Mouse (Mus musculus): ENCODE measurements around the gene Rbpjl. TPM values are rescaled to one million over a fixed set of nuclear protein-coding genes. Genes with fewer than 3 reads are reported as not detected.

Rbpjl gene
- polyA plus RNA-seq, 1 experiment from 2014 or later = 0.46 TPM

DNA sequence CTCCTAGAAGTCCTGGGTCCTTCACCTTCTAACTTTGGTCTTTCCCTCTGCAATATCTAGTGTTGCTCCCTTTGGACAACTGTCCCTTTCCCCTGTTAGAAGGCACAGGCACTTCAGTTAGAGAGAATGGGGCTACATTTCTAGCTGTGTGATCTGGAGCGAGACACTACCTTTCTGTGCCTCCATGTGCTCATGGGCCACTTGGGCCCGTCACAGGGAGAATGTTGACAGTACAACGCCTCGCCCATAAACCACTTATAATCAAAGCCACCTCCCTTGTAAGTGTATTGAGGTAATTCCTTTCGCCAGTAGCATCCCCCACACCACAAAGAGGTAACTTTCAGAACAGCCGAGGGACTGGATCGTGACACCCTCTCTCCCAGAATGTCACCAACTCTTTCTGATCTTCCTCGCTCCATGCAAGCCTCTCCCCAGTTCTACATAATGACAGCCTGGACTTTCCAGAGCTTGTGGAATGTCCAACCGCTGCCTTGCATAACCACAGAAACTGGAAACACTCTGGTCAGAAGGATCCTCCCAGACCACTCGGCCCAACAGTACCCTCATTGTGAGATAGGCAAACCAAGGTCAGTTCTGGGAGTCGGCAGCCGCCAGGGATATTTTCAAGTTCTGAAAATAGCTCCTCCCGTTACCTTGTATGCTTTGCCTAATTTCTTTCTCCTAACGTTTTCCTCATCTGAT, 46.6 kb downstream of the Rbpjl start:
- ATAC-seq (ENCODE audit: insufficient number of reproducible peaks, insufficient read depth, low FRiP score, low TSS enrichment) = no peak
- WGBS = 80% methylated on average over 14 of the region's 14 CpGs
- H3K27ac ChIP-seq = no peak overlapping the region

DNA sequence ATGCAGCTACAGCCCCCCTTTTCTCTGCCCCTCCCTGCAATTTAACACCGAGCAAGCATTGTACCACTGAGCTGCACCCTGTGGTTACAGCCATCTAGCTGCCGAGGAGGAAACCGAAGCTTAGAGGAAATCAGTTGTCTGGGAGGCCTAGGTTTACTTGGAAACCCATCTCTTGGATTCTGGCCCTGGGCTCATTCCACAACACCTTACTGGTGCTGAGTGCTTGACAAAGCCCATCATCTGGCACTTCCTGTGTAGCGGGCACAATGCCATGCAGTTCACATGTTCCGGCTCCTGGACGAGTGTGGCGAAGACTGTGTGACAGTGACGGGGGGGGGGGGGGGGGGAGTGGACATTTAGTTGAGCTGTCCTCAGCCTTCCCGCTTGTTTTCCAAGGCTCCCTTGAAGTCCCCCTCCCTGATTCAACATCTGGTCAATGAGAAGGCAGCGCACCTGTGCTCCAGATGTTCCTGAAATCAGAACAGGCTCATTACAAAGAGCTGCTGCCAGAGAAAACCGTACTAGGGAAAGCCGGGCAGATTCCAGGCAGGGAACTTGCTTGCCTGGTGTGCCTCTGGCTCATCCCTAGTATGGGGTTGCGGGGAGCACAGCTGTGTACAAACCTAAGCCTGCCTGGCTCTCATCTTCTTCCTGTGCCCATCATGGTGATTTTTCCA, 49.2 kb downstream of the Rbpjl start:
- Histone ChIP-seq H3K36me3 (no peaks in the 10 kb centered on the region), H3K4me2 (replicated peaks) (peak overlapping the region; percentile 13; the same call in 1 of the 2 replicates), H3K9me3 (no peaks in the 10 kb centered on the region), H3K4me1 (peaks cover 31% of the 10 kb centered on the region), H3K4me3 (no peak overlapping the region), H3K9ac (no peak overlapping the region), H3K27ac (0 out of 2 replicates have a peak overlapping the region, but pooled peaks have one; percentile 54), H3K27me3 (no peaks in the 10 kb centered on the region)
- ATAC-seq (ENCODE audit: insufficient number of reproducible peaks, insufficient read depth, low FRiP score, low TSS enrichment) = no peak
- WGBS = 27% methylated on average over 13 of the region's 13 CpGs

More for the DNA sequence above, 46.6 kb downstream of the Rbpjl start:
- Histone ChIP-seq H3K4me1 (peaks cover 17% of the 10 kb centered on the region), H3K27me3 (no peaks in the 10 kb centered on the region), H3K9ac (no peak overlapping the region), H3K4me2 (replicated peaks) (no peak overlapping the region), H3K4me3 (no peak overlapping the region), H3K36me3 (no peaks in the 10 kb centered on the region), H3K9me3 (no peaks in the 10 kb centered on the region)

DNA sequence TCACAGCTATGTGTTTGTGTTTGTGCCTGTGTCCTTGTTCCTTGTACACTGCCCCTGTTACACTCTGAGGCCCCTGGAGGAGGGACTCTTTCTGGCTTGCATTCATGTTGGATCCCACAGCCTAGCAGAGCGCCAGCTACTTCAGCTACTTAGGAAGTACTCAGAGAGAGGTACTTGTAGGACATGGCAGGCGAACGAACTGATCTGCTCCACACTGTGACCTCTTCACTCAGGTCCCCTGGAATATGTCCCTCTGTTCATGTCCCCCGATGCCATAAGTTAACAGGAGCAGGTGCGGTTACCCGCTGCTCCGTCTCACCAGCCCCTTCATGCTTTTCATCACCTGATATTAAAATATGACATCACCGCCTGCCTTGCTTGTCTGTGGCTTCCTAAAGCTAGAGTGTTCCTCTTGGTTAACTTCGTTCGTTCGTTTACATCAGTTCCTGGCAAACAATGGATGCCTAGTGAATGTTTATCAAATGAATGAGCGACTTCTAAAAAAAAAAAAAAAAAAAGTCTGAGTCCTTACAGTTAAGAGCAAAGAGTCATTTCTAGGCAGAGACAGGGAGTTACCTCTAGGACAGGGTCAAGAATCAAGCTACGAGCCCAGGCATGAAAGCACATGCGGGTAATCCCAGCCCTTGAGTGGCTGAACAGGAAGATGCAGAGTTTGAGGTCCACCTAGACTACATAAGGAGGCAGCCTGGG, 50.3 kb downstream of the Rbpjl start:
- Histone ChIP-seq H3K4me3 (no peak overlapping the region), H3K9me3 (no peaks in the 10 kb centered on the region), H3K36me3 (no peaks in the 10 kb centered on the region), H3K9ac (no peak overlapping the region), H3K27ac (0 out of 2 replicates have a peak overlapping the region, but pooled peaks have one; percentile 54), H3K4me2 (replicated peaks) (no peak overlapping the region), H3K4me1 (peaks cover 31% of the 10 kb centered on the region), H3K27me3 (no peaks in the 10 kb centered on the region)
- no peak for ATAC-seq (ENCODE audit: insufficient number of reproducible peaks, insufficient read depth, low FRiP score, low TSS enrichment)
- 81% methylated on average over 14 of the region's 14 CpGs for WGBS

DNA sequence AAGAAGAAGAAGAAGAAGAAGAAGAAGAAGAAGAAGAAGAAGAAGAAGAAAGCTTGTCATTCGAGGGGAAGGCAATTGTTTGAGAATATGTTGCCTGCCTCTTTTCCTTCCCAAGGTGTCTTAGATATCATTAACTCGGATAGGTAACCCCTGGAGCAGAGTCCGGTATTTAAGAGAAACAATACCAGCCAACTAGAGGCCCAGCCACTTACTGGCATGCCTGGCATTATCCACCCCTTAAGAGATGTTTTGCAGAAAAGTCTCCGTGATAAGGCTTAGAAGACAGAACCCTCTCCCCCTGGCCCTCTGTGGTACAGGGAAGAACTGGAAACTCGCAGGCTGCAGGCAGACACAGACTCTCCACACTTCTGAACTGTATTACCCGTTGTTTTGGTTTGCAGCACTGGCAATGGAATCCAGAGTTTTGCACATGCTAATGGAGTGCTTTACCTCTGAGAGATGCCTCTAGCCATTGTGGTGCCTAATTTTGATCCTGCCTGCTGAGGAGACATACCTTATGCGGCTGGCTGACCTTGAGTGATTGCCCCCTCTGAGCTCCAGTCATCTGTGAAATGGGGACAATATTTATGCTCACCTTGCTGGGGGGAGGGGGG, 51.1 kb downstream of the Rbpjl start:
- ATAC-seq (ENCODE audit: insufficient number of reproducible peaks, insufficient read depth, low FRiP score, low TSS enrichment) = no peak

DNA sequence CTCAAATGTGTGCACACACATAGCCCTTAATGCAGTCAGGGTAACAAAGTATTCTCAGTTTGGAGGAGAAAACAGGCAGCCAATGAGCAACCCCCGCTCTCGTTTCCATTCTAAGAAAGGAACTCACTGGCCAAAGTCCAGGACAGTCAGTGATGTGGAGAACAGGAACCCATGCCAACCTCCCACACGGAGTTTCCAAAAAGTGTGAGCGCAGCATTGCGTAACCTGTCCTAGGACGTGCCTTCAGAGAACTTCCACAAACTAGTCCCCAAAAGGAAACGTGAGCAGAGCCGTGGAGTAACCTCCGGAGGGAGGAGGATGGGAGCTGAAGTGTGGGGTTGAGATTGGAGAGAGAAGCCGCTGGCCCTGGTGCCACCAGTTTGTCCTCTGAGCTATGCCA, 51.9 kb downstream of the Rbpjl start:
- ATAC-seq (ENCODE audit: insufficient number of reproducible peaks, insufficient read depth, low FRiP score, low TSS enrichment) = no peak
- Histone ChIP-seq H3K4me1 (peaks cover 31% of the 10 kb centered on the region), H3K9me3 (no peaks in the 10 kb centered on the region), H3K27ac (no peak overlapping the region), H3K36me3 (no peaks in the 10 kb centered on the region), H3K4me2 (replicated peaks) (no peak overlapping the region), H3K9ac (no peak overlapping the region), H3K4me3 (no peak overlapping the region), H3K27me3 (no peaks in the 10 kb centered on the region)
- WGBS = 78% methylated on average over 10 of the region's 10 CpGs

More for the DNA sequence above, 51.1 kb downstream of the Rbpjl start:
- H3K4me2 ChIP-seq (replicated peaks) = no peak overlapping the region
- 68% methylated on average over 7 of the region's 7 CpGs for WGBS
- no peaks in the 10 kb centered on the region for H3K27me3 ChIP-seq
- H3K36me3 ChIP-seq = no peaks in the 10 kb centered on the region
- no peaks in the 10 kb centered on the region for H3K9me3 ChIP-seq
- no peak overlapping the region for H3K27ac ChIP-seq
- H3K4me1 ChIP-seq = peaks cover 31% of the 10 kb centered on the region
- H3K9ac ChIP-seq = no peak overlapping the region
- H3K4me3 ChIP-seq = no peak overlapping the region

DNA sequence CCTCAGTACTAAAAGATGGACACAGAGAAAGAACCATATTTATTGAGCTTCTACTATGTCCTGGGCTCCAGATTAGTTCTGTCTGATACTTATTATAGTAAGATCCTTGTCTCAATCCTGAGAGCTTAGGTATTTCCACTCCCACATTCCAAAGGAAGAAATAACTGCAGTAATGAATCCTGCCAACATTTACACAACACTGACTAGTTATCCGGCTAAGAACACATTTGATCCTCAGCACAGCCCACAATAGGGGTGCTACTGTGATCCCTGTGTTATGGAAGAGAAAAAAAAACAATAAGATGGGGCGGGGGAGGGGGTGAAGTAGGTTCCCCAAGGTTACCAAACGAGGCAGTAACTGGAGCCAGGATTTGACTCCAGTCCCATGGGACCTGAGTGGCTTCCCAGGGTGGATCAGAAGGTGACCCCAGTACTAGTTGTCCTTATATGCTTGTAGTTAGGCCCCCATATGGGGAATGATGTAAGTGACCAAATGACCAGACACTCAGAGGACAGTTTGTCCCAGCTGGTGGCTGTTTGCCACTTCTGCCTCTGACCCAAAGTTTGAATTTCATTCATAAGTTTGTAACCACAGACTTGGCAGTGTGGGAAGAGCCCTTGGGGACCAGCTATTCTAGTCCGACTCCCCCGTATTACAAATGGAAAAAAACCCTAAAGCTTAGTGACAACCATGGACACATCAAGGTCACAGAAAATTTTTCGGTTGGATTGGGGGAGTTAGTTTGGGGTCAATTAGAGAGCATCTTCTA, 52.7 kb downstream of the Rbpjl start:
- H3K9me3 ChIP-seq = no peaks in the 10 kb centered on the region
- H3K27me3 ChIP-seq = no peaks in the 10 kb centered on the region
- no peak overlapping the region for H3K4me2 ChIP-seq (replicated peaks)
- no peak overlapping the region for H3K9ac ChIP-seq
- H3K4me3 ChIP-seq = no peak overlapping the region
- no peak for ATAC-seq (ENCODE audit: insufficient number of reproducible peaks, insufficient read depth, low FRiP score, low TSS enrichment)
- peaks cover 31% of the 10 kb centered on the region for H3K4me1 ChIP-seq
- H3K27ac ChIP-seq = no peak overlapping the region
- no peaks in the 10 kb centered on the region for H3K36me3 ChIP-seq
- WGBS = 62% methylated on average over 6 of the region's 6 CpGs

DNA sequence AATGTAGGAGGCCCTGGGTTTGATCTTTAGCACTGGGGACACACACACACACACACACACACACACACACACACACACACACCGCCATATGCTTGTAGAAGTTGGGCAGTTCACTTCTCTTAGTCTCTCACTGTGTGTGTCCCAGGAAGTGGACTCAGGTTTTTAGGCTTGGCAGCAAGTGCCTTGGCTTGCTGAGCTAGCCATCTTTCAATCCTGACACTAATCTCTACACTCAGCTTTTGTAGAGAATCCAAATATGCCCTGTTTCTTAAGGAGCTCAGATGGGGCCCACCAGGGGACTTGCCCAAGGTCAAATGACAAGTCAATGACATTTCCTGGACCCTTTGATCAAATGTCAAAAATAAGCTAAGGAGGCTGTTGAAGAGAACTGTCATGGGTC, 53.5 kb downstream of the Rbpjl start:
- Histone ChIP-seq H3K9ac (no peak overlapping the region), H3K4me2 (replicated peaks) (no peak overlapping the region), H3K27ac (no peak overlapping the region), H3K36me3 (no peaks in the 10 kb centered on the region), H3K9me3 (no peaks in the 10 kb centered on the region), H3K27me3 (no peaks in the 10 kb centered on the region), H3K4me1 (peaks cover 33% of the 10 kb centered on the region), H3K4me3 (no peak overlapping the region)
- 76% methylated on average over 1 of the region's 1 CpGs for WGBS
- ATAC-seq (ENCODE audit: insufficient number of reproducible peaks, insufficient read depth, low FRiP score, low TSS enrichment) = no peak

DNA sequence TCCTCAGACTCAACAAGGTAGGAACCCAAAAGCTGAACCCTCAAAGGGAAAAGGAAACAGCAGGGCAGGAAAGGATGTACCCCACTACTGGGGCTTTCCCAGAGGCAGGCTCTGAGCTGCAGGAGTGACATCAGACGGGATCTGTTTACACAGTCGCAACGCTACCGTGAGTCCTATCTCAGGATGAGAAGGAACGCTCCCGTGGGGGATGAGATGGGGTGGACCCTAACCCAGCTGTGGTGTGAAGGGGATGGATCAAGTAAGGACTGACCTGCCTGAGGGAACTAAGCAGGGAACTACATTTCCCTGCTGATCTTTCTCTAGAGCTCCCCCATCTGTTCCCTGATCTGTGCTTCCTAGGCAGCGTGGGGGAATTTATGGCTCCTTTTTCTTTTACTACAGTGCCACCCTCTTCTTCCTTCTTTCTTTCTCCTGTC, 53.9 kb downstream of the Rbpjl start, which contains the start of gene Sys1:
TSS of gene Sys1 (plus strand) at position 101 of the 437 bp plus-strand sequence.
- peak within 1 kb of the TSS; percentile 14; the same call in 1 of the 2 replicates for H3K4me3 ChIP-seq
- no peaks in the 10 kb centered on the region for H3K36me3 ChIP-seq
- WGBS = 3% methylated on average over 7 of the region's 7 CpGs
- peaks cover 33% of the 10 kb centered on the region for H3K4me1 ChIP-seq
- 0 out of 2 replicates have a peak within 1 kb of the TSS, but pooled peaks have one; percentile 31 for H3K27ac ChIP-seq
- peak within 1 kb of the TSS; percentile 29; the same call in 1 of the 2 replicates for H3K9ac ChIP-seq
- no peak for ATAC-seq (ENCODE audit: insufficient number of reproducible peaks, insufficient read depth, low FRiP score, low TSS enrichment)
- H3K4me2 ChIP-seq (replicated peaks) = peak within 1 kb of the TSS; percentile 36
- no peaks in the 10 kb centered on the region for H3K27me3 ChIP-seq
- H3K9me3 ChIP-seq = no peaks in the 10 kb centered on the region

DNA sequence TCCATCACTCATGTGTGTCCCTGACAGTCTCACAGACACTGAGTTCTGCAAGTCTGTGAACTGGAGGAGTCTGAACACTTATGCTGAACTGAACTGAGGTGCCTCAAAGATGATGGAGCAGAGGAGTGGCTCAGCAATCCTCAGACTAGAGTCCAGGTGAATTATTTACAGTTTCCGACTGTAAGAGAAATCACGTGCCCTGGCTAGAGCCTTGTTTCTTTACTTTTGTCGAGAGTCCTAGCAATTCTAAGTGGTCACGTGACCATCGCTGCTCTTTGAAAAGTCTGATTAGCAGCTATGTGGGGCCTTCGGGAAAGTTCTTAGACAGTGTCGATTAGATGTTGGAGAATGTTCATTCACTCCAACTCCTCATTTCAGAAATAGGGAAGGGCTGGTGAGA, 55.0 kb downstream of the Rbpjl start:
- H3K27ac ChIP-seq = 0 out of 2 replicates have a peak overlapping the region, but pooled peaks have one; percentile 31
- H3K9me3 ChIP-seq = no peaks in the 10 kb centered on the region
- no peak overlapping the region for H3K4me2 ChIP-seq (replicated peaks)
- 78% methylated on average over 7 of the region's 7 CpGs for WGBS
- ATAC-seq (ENCODE audit: insufficient number of reproducible peaks, insufficient read depth, low FRiP score, low TSS enrichment) = no peak
- no peak overlapping the region for H3K4me3 ChIP-seq
- peaks cover 28% of the 10 kb centered on the region for H3K4me1 ChIP-seq
- H3K27me3 ChIP-seq = no peaks in the 10 kb centered on the region
- H3K36me3 ChIP-seq = no peaks in the 10 kb centered on the region
- H3K9ac ChIP-seq = no peak overlapping the region

DNA sequence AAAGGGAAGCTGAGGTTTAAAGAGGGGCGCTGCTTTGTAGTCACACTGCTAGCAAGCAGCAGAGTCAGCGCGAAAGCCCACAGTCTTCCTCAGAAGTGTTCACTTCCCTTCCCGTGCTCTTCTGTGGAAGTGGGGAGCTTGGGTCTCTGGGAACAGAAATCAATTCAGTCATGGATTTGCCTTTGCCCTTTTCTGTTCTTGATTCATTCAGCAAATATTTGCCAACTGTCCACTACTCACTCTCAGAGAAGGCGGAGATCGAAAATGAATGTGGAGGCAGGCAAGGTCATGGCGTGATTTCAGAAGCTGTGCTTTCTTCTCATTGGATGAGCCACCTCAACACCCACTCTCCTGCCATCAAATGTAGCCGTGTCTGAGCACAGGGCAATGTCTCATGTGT, 55.6 kb downstream of the Rbpjl start:
- Histone ChIP-seq H3K9ac (no peak overlapping the region), H3K36me3 (no peaks in the 10 kb centered on the region), H3K4me2 (replicated peaks) (no peak overlapping the region), H3K4me3 (no peak overlapping the region), H3K9me3 (no peaks in the 10 kb centered on the region), H3K27me3 (no peaks in the 10 kb centered on the region), H3K4me1 (peaks cover 25% of the 10 kb centered on the region), H3K27ac (no peak overlapping the region)
- 87% methylated on average over 8 of the region's 8 CpGs for WGBS
- no peak for ATAC-seq (ENCODE audit: insufficient number of reproducible peaks, insufficient read depth, low FRiP score, low TSS enrichment)

All from embryonic facial prominence, embryonic 12.5 days (tissue).